Mouse (Mus musculus): ENCODE measurements at regions not wholly inside any gene's neighbourhood (a gene's known extent, or its start where the extent isn't known, plus 50 kb on each side); places are given as distances from the start of the nearest gene placed in this dataset.

DNA sequence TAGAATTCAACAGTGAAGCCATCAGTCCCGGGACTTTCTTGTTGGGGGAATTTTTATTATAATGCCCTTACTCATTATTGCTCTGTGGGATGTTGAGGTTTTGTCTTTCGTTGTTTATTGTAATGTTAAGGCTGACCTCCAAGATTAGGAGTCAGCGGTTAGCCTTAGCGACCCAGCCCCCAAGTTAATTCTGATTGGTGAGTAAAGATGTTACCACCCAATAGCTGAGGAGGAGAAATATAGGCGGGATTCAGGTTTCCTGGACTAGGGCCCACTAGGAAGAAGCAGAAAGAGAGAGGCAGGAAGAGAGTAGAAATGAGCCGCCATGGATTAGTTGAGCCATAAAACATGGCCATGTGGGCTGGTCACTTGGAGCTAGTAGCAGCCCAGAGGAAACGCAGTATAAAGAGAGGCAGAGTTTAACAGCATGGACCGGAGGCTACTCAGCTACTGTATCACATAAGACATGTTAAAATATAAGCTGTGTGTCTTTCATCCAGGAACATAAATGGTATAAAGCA is 302.1 kb upstream of the Ercc4 start:
- Histone ChIP-seq H3K4me1 (ENCODE audit: control insufficient read depth in 1 of 2, insufficient read depth in 2 of 2, low read length in 2 of 2) (no peaks in the 10 kb centered on the region), H3K36me3 (ENCODE audit: control insufficient read depth in 1 of 2, insufficient read depth in 2 of 2, low read length in 2 of 2) (no peaks in the 10 kb centered on the region), H3K27ac (ENCODE audit: control insufficient read depth, low read depth, low read length) (no peak overlapping the region), H3K9ac (ENCODE audit: control insufficient read depth, low read depth, low read length, poor library complexity, severe bottlenecking) (no peak overlapping the region), H3K9me3 (replicated peaks; ENCODE audit: insufficient read depth, low read length) (no peaks in the 10 kb centered on the region), H3K27me3 (ENCODE audit: control insufficient read depth in 1 of 2, insufficient read depth in 2 of 2, low read length in 2 of 2) (no peaks in the 10 kb centered on the region), H3K79me2 (ENCODE audit: control insufficient read depth, insufficient read depth, low read length, poor library complexity) (no peaks in the 10 kb centered on the region), H3K4me3 (ENCODE audit: control insufficient read depth in 1 of 2, insufficient read depth in 1 of 2, low read depth in 2 of 2, low read length in 2 of 2) (no peak overlapping the region)
- no peak for TF ChIP-seq HCFC1 (IDR thresholded peaks at IDR 0.05; ENCODE audit: low read depth, low read length)
- no peak for TF ChIP-seq GABPA (IDR thresholded peaks at IDR 0.05; ENCODE audit: low read depth, low read length)
- no peak for TF ChIP-seq CHD1 (IDR thresholded peaks at IDR 0.05; ENCODE audit: low read depth, low read length)
- TF ChIP-seq POLR2A (IDR thresholded peaks at IDR 0.05; ENCODE audit: control insufficient read depth in 1 of 2, insufficient read depth in 1 of 2, low read depth in 1 of 2, low read length in 2 of 2, poor library complexity in 1 of 2) = no peak
- DNase-seq (ENCODE audit: low read depth, low spot score) = no peak

- Histone ChIP-seq H3K27ac (ENCODE audit: control insufficient read depth, low read depth, low read length) (no peak overlapping the region), H3K9me3 (replicated peaks; ENCODE audit: insufficient read depth, low read length) (no peaks in the 10 kb centered on the region), H3K4me3 (ENCODE audit: control insufficient read depth in 1 of 2, insufficient read depth in 1 of 2, low read depth in 2 of 2, low read length in 2 of 2) (no peak overlapping the region), H3K9ac (ENCODE audit: control insufficient read depth, low read depth, low read length, poor library complexity, severe bottlenecking) (no peak overlapping the region), H3K27me3 (ENCODE audit: control insufficient read depth in 1 of 2, insufficient read depth in 2 of 2, low read length in 2 of 2) (no peaks in the 10 kb centered on the region), H3K4me1 (ENCODE audit: control insufficient read depth in 1 of 2, insufficient read depth in 2 of 2, low read length in 2 of 2) (no peaks in the 10 kb centered on the region), H3K36me3 (ENCODE audit: control insufficient read depth in 1 of 2, insufficient read depth in 2 of 2, low read length in 2 of 2) (no peaks in the 10 kb centered on the region), H3K79me2 (ENCODE audit: control insufficient read depth, insufficient read depth, low read length, poor library complexity) (no peaks in the 10 kb centered on the region)
- no peak for TF ChIP-seq JUND (IDR thresholded peaks at IDR 0.05; ENCODE audit: low read depth, low read length)
- TF ChIP-seq MAX (IDR thresholded peaks at IDR 0.05; ENCODE audit: low read length) = no peak
- TF ChIP-seq ZMIZ1 (IDR thresholded peaks at IDR 0.05; ENCODE audit: low read depth, low read length) = no peak
- no peak for TF ChIP-seq BHLHE40 (IDR thresholded peaks at IDR 0.05; ENCODE audit: borderline replicate concordance, low read depth, low read length)
- TF ChIP-seq SMC3 (IDR thresholded peaks at IDR 0.05; ENCODE audit: low read depth, low read length) = no peak
- no peak for TF ChIP-seq SIN3A (IDR thresholded peaks at IDR 0.05; ENCODE audit: low read length)
- no peak for TF ChIP-seq UBTF (IDR thresholded peaks at IDR 0.05; ENCODE audit: borderline replicate concordance, insufficient read depth, low read depth, low read length)
- no peak for TF ChIP-seq NELFE (IDR thresholded peaks at IDR 0.05; ENCODE audit: low read depth, low read length)
- TF ChIP-seq GABPA (IDR thresholded peaks at IDR 0.05; ENCODE audit: low read depth, low read length) = no peak
- TF ChIP-seq MYB (IDR thresholded peaks at IDR 0.05; ENCODE audit: low read depth, low read length) = no peak
- TF ChIP-seq MXI1 (IDR thresholded peaks at IDR 0.05; ENCODE audit: low read depth, low read length) = no peak
- TF ChIP-seq MEF2A (IDR thresholded peaks at IDR 0.05; ENCODE audit: extremely low read depth, insufficient replicate concordance, low read depth, low read length, poor library complexity, severe bottlenecking) = no peak
- TF ChIP-seq CHD2 (IDR thresholded peaks at IDR 0.05; ENCODE audit: low read length) = no peak
- TF ChIP-seq TCF12 (IDR thresholded peaks at IDR 0.05; ENCODE audit: low read depth, low read length) = no peak
- DNase-seq (ENCODE audit: low read depth, low spot score) = no peak
Measured at GRCm38 (mm10) chr16:12811088-12811487, 298.4 kb upstream of the Ercc4 start.
